Mouse (Mus musculus) E14TG2a.4 (cell line): ENCODE data around the gene Setx.

Source experiments
- CTCF ChIP-seq: conservative IDR thresholded peaks from 2 replicates; pipeline ENCODE4 v1.5.1; 2014; ENCODE audit warnings: low read length
- NANOG ChIP-seq: IDR thresholded peaks from 2 replicates; pipeline ENCODE4 v1.6.1; 2014; ENCODE audit warnings: borderline replicate concordance, low read length, mixed read lengths

GRCm38 (mm10) chr2:29081965-29082364 is 42.0 kb upstream of the Setx start:
- TF ChIP-seq CTCF (no peak), NANOG (no peak)
